Mouse (Mus musculus) kidney, adult 18-20 months (tissue): ENCODE measurements around the gene Bri3.
A peak's percentile ranks its signal among the peaks of the same experiment; 100 is the strongest.

ENCODE experiments used
- DNase-seq: peaks from one replicate; pipeline ENCODE4 v3.0.0; 2021

Gene Bri3

GRCm38 (mm10) chr5:144243901-144244487 lies at the start of gene Bri3:
Bri3 (plus strand) TSS chr5:144244437.
- DNase-seq = no peak

GRCm38 (mm10) chr5:144195567-144195966 lies 48.7 kb upstream of the Bri3 start:
- DNase-seq = no peak

- DNase-seq = no peak
Measured at GRCm38 (mm10) chr5:144200616-144201015, 43.6 kb upstream of the Bri3 start.

GRCm38 (mm10) chr5:144202430-144202829 lies 41.8 kb upstream of the Bri3 start:
- no peak for DNase-seq

GRCm38 (mm10) chr5:144203398-144203959 lies 40.8 kb upstream of the Bri3 start:
- DNase-seq = no peak

GRCm38 (mm10) chr5:144204303-144204702 lies 39.9 kb upstream of the Bri3 start:
- no peak for DNase-seq

- no peak for DNase-seq
Measured at GRCm38 (mm10) chr5:144204911-144205310, 39.3 kb upstream of the Bri3 start.

- no peak for DNase-seq
Measured at GRCm38 (mm10) chr5:144206069-144206468, 38.2 kb upstream of the Bri3 start.

- DNase-seq = peak; percentile 64
Measured at GRCm38 (mm10) chr5:144207478-144207877, 36.8 kb upstream of the Bri3 start.

GRCm38 (mm10) chr5:144214453-144214852 lies 29.8 kb upstream of the Bri3 start:
- DNase-seq = peak; percentile 61

GRCm38 (mm10) chr5:144215992-144216391 lies 28.2 kb upstream of the Bri3 start:
- DNase-seq = no peak

- no peak for DNase-seq
Measured at GRCm38 (mm10) chr5:144218061-144218460, 26.2 kb upstream of the Bri3 start.

GRCm38 (mm10) chr5:144219306-144219705 lies 24.9 kb upstream of the Bri3 start:
- no peak for DNase-seq

GRCm38 (mm10) chr5:144219936-144220335 lies 24.3 kb upstream of the Bri3 start:
- no peak for DNase-seq

GRCm38 (mm10) chr5:144221305-144221704 lies 22.9 kb upstream of the Bri3 start:
- DNase-seq = peak; percentile 31

- peak; percentile 64 for DNase-seq
Measured at GRCm38 (mm10) chr5:144222811-144223502, 21.3 kb upstream of the Bri3 start.

- DNase-seq = peak; percentile 95
Measured at GRCm38 (mm10) chr5:144223503-144223862, 20.8 kb upstream of the Bri3 start, which contains the start of gene Tecpr1. Tecpr1 (minus strand) TSS chr5:144223615.

- no peak for DNase-seq
Measured at GRCm38 (mm10) chr5:144223899-144224816, 20.1 kb upstream of the Bri3 start.

- DNase-seq = no peak
Measured at GRCm38 (mm10) chr5:144226220-144226619, 18.0 kb upstream of the Bri3 start.

- DNase-seq = no peak
Measured at GRCm38 (mm10) chr5:144230216-144230615, 14.0 kb upstream of the Bri3 start.

GRCm38 (mm10) chr5:144231410-144231809 lies 12.8 kb upstream of the Bri3 start:
- no peak for DNase-seq

- DNase-seq = no peak
Measured at GRCm38 (mm10) chr5:144232531-144232930, 11.7 kb upstream of the Bri3 start.

GRCm38 (mm10) chr5:144234222-144234621 lies 10.0 kb upstream of the Bri3 start:
- no peak for DNase-seq
